In genomic region chr13:23425505-23425904, GRCm38 (mm10) we compare ENCODE assay signal across 7 mouse cellular contexts. TPM values are rescaled to one million over a fixed set of nuclear protein-coding genes. Genes with fewer than 3 reads are reported as not detected.
DNase-seq lines count a peak whose midpoint lies in the region; ATAC-seq and TF ChIP-seq lines count a peak whose summit lies in the region.

No protein-coding gene starts in this region.

- ATAC-seq in kidney, embryonic 16.5 days (ENCODE audit: low FRiP score, low TSS enrichment): peak; percentile 36; the same call in 1 of the 2 replicates
- peak; percentile 26; the same call in 1 of the 2 replicates for ATAC-seq in liver, postnatal 0 days

- peaks cover 1% of the 10 kb centered on the region; the same call in 1 of the 2 replicates for H3K4me1 ChIP-seq in heart, adult 2 months (ENCODE audit: control insufficient read depth, insufficient read depth, low read length)
- peaks cover 18% of the 10 kb centered on the region for H3K4me1 ChIP-seq in kidney, embryonic 16.5 days (ENCODE audit: insufficient read depth, low read length)
- H3K4me1 ChIP-seq in liver, postnatal 0 days (ENCODE audit: insufficient read depth): 0 out of 2 replicates have a peak, but pooled peaks cover 6% of the 10 kb centered on the region

- DNase-seq in 3134 (ENCODE audit: extremely low read depth, insufficient read length, low spot score): peak; percentile 63
- DNase-seq in CD4-positive helper T cell, adult 2 months (ENCODE audit: low read depth, low spot score): peak; percentile 75
- DNase-seq in cerebellum, adult 18-20 months: peak; percentile 71 to 73
- peak; percentile 51 for DNase-seq in heart, adult 2 months
- DNase-seq in liver, postnatal 0 days: peak; percentile 73
- peak; percentile 43 for DNase-seq in right cerebral cortex, postnatal 25 days

- H3K27me3 ChIP-seq in heart, adult 2 months (ENCODE audit: control insufficient read depth, insufficient read depth, low read length): no peaks in the 10 kb centered on the region
- no peaks in the 10 kb centered on the region for H3K27me3 ChIP-seq in kidney, embryonic 16.5 days (ENCODE audit: insufficient read depth, low read length)
- H3K27me3 ChIP-seq in liver, postnatal 0 days (ENCODE audit: insufficient read depth, low read length): no peaks in the 10 kb centered on the region

- WGBS in heart, adult 2 months: 20% methylated on average over 9 of the region's 9 CpGs
- WGBS in kidney, embryonic 16.5 days: 7% methylated on average over 9 of the region's 9 CpGs
- WGBS in liver, postnatal 0 days (ENCODE audit: insufficient replicate concordance): 4% methylated on average over 9 of the region's 9 CpGs

- H3K79me2 ChIP-seq in heart, adult 2 months (replicated peaks; ENCODE audit: control insufficient read depth, insufficient read depth, low read length): no peaks in the 10 kb centered on the region

- no peak for TF ChIP-seq POLR2A in heart, adult 2 months (IDR thresholded peaks at IDR 0.05; ENCODE audit: insufficient read depth, low read depth, low read length)

- H3K4me3 ChIP-seq in heart, adult 2 months: no peak overlapping the region
- H3K4me3 ChIP-seq in kidney, embryonic 16.5 days (ENCODE audit: low read length): 0 out of 2 replicates have a peak overlapping the region, but pooled peaks have one; percentile 4
- H3K4me3 ChIP-seq in liver, postnatal 0 days (ENCODE audit: low read depth, low read length): peak overlapping the region; percentile 96; the same call in 1 of the 2 replicates

- no peaks in the 10 kb centered on the region for H3K9me3 ChIP-seq in kidney, embryonic 16.5 days (ENCODE audit: low read length)
- H3K9me3 ChIP-seq in liver, postnatal 0 days (ENCODE audit: low read length): no peaks in the 10 kb centered on the region

- intact Hi-C loops in heart, adult 2 months (cut with DNase I): no loop called here

- no peak for TF ChIP-seq CTCF in heart, adult 2 months (IDR thresholded peaks at IDR 0.05)
- TF ChIP-seq CTCF in liver, postnatal 0 days (IDR thresholded peaks at IDR 0.05; ENCODE audit: low read depth): no peak

- peak overlapping the region; percentile 57 for H3K4me2 ChIP-seq in kidney, embryonic 16.5 days (replicated peaks; ENCODE audit: low read depth, low read length)
- peak overlapping the region; percentile 95 for H3K4me2 ChIP-seq in liver, postnatal 0 days (ENCODE audit: low read depth, low read length)

- H3K27ac ChIP-seq in heart, adult 2 months: no peak overlapping the region
- no peak overlapping the region for H3K27ac ChIP-seq in kidney, embryonic 16.5 days (ENCODE audit: low read length)
- H3K27ac ChIP-seq in liver, postnatal 0 days (ENCODE audit: low read depth): no peak overlapping the region

- no peaks in the 10 kb centered on the region; the same call in 1 of the 2 replicates for H3K36me3 ChIP-seq in heart, adult 2 months (ENCODE audit: control insufficient read depth, insufficient read depth, low read length)
- H3K36me3 ChIP-seq in kidney, embryonic 16.5 days (ENCODE audit: insufficient read depth, low read length): peaks cover 20% of the 10 kb centered on the region
- no peaks in the 10 kb centered on the region for H3K36me3 ChIP-seq in liver, postnatal 0 days (replicated peaks; ENCODE audit: insufficient read depth, low read length)

- H3K9ac ChIP-seq in heart, adult 2 months (ENCODE audit: low read depth, low read length): no peak overlapping the region
- no peak overlapping the region for H3K9ac ChIP-seq in kidney, embryonic 16.5 days (replicated peaks; ENCODE audit: low read length)
- no peak overlapping the region for H3K9ac ChIP-seq in liver, postnatal 0 days (replicated peaks)

- no peak for TF ChIP-seq EP300 in heart, adult 2 months (IDR thresholded peaks at IDR 0.05; ENCODE audit: insufficient read depth, low read depth, low read length)
- no peak for TF ChIP-seq EP300 in liver, postnatal 0 days (IDR thresholded peaks at IDR 0.05; ENCODE audit: low read depth)

RNA-seq across cellular contexts. Expression of gene Abt1, which starts 1.8 kb away (rescaled TPM):
- 1 to 10 TPM; 3.9 to 5.1 TPM for total RNA-seq in heart, adult 2 months (2021)
- 2.4 and 3.1 TPM in 2 replicates for polyA plus RNA-seq in heart, adult 2 months (2012; rRNA removed)
- 13.7 and 14.6 TPM in 2 replicates for polyA plus RNA-seq in kidney, embryonic 16.5 days (2015; fragmentation: Nextera tagmentation; extraction: Ambion mirVana)
- 4.3 and 4.8 TPM in 2 replicates for polyA plus RNA-seq in liver, postnatal 0 days (2015; fragmentation: Nextera tagmentation; extraction: Ambion mirVana)

RNA-seq across cellular contexts. Expression of gene Btn1a1, which starts 40.2 kb away (rescaled TPM):
- not detected for total RNA-seq in heart, adult 2 months (2021)
- polyA plus RNA-seq in heart, adult 2 months (2012; rRNA removed): 0.20 TPM in 1 of 2 replicates, not detected in the other
- polyA plus RNA-seq in kidney, embryonic 16.5 days (2015; fragmentation: Nextera tagmentation; extraction: Ambion mirVana): 0.08 and 0.11 TPM in 2 replicates
- polyA plus RNA-seq in liver, postnatal 0 days (2015; fragmentation: Nextera tagmentation; extraction: Ambion mirVana): 0.92 and 0.96 TPM in 2 replicates

RNA-seq across cellular contexts. Expression of gene Zfp322a, which starts 56.5 kb away (rescaled TPM):
- 10 to 100 TPM; 14.8 to 15.8 TPM for total RNA-seq in heart, adult 2 months (2021)
- polyA plus RNA-seq in heart, adult 2 months (2012; rRNA removed): 1.5 and 5.3 TPM in 2 replicates
- 49.9 and 54.0 TPM in 2 replicates for polyA plus RNA-seq in kidney, embryonic 16.5 days (2015; fragmentation: Nextera tagmentation; extraction: Ambion mirVana)
- polyA plus RNA-seq in liver, postnatal 0 days (2015; fragmentation: Nextera tagmentation; extraction: Ambion mirVana): 7.4 and 9.5 TPM in 2 replicates
